In genomic region chr4:36262436-36263169, GRCm38 (mm10) we compare ENCODE assay signal across 28 mouse cellular contexts.
DNase-seq lines count a peak whose midpoint lies in the region; ATAC-seq and TF ChIP-seq lines count a peak whose summit lies in the region.
"Had no signal": no experiment of that assay in that cellular context is flagged by ENCODE, and none has a peak within 500 bp of the region (broad histone marks: within the 10 kb centered on the region; RNA-seq: fewer than 3 reads in every experiment).

No protein-coding gene starts in this region.

- DNase-seq in forebrain, embryonic 14.5 days (ENCODE audit: low spot score) = peak; percentile 3
- no peak for DNase-seq in frontal cortex, postnatal 10 days (ENCODE audit: low spot score in 2 of 2)
- no peak for DNase-seq in left cerebral cortex, adult 2 months (ENCODE audit: extremely low spot score in 1 of 2, low spot score in 2 of 2)
- DNase-seq in left cerebral cortex, postnatal 10 days (ENCODE audit: extremely low spot score in 1 of 2, low spot score in 2 of 2) = no peak
- DNase-seq in testis, postnatal 14 days (ENCODE audit: low spot score) = no peak
- DNase-seq: adrenal gland, adult 8-10 months; adrenal gland, postnatal 14 days; adrenal gland, postnatal 36 days; B cell, adult 2 months; cerebellum, adult 11 months; cerebellum, adult 18-20 months; cerebellum, adult 8-10 months; cerebellum, adult 9-11 months; cerebellum, postnatal 14 days; cerebellum, postnatal 36 days; embryo, embryonic 11 days had no signal

- no peaks in the 10 kb centered on the region for H3K36me3 ChIP-seq in forebrain, embryonic 14.5 days (ENCODE audit: control insufficient read depth, insufficient read depth, low read length)
- no peaks in the 10 kb centered on the region for H3K36me3 ChIP-seq in forebrain, embryonic 13.5 days (ENCODE audit: poor library complexity, severe bottlenecking)
- H3K36me3 ChIP-seq: embryonic facial prominence, embryonic 13.5 days; embryonic facial prominence, embryonic 15.5 days; forebrain, embryonic 10.5 days; forebrain, embryonic 12.5 days; G1E had no signal

- no peak overlapping the region for H3K9ac ChIP-seq in forebrain, embryonic 14.5 days (ENCODE audit: low read length)
- no peak overlapping the region for H3K9ac ChIP-seq in forebrain, embryonic 13.5 days
- H3K9ac ChIP-seq: embryonic facial prominence, embryonic 13.5 days; embryonic facial prominence, embryonic 15.5 days; forebrain, embryonic 12.5 days had no signal

- no peak overlapping the region for H3K27ac ChIP-seq in forebrain, embryonic 14.5 days (ENCODE audit: low read depth, low read length)
- no peak overlapping the region for H3K27ac ChIP-seq in forebrain, embryonic 13.5 days
- H3K27ac ChIP-seq in left cerebral cortex, adult 2 months = peak overlapping the region; percentile 40; the same call in 1 of the 2 replicates
- H3K27ac ChIP-seq: embryonic facial prominence, embryonic 13.5 days; embryonic facial prominence, embryonic 15.5 days; forebrain, embryonic 10.5 days; forebrain, embryonic 12.5 days had no signal

- H3K27me3 ChIP-seq in forebrain, embryonic 14.5 days (replicated peaks; ENCODE audit: control insufficient read depth, insufficient read depth, low read length) = no peaks in the 10 kb centered on the region
- H3K27me3 ChIP-seq in forebrain, embryonic 13.5 days = no peaks in the 10 kb centered on the region
- H3K27me3 ChIP-seq: CH12.LX; embryonic facial prominence, embryonic 13.5 days; embryonic facial prominence, embryonic 15.5 days; forebrain, embryonic 12.5 days; Patski had no signal

- no peak overlapping the region for H3K4me2 ChIP-seq in forebrain, embryonic 14.5 days (ENCODE audit: low read length)
- no peak overlapping the region for H3K4me2 ChIP-seq in forebrain, embryonic 13.5 days
- H3K4me2 ChIP-seq: embryonic facial prominence, embryonic 13.5 days; embryonic facial prominence, embryonic 15.5 days; forebrain, embryonic 12.5 days had no signal

- 67% methylated on average over 2 of the region's 2 CpGs for WGBS in forebrain, embryonic 14.5 days
- WGBS in forebrain, embryonic 13.5 days = 87% methylated on average over 2 of the region's 2 CpGs

- no peaks in the 10 kb centered on the region for H3K9me3 ChIP-seq in forebrain, embryonic 14.5 days (replicated peaks; ENCODE audit: control insufficient read depth, low read length)
- H3K9me3 ChIP-seq in forebrain, embryonic 13.5 days (replicated peaks) = no peaks in the 10 kb centered on the region
- H3K9me3 ChIP-seq: embryonic facial prominence, embryonic 13.5 days; embryonic facial prominence, embryonic 15.5 days; forebrain, embryonic 10.5 days; forebrain, embryonic 12.5 days; G1E had no signal

- no peak for ATAC-seq in forebrain, embryonic 14.5 days
- ATAC-seq in forebrain, embryonic 13.5 days = no peak
- peak; percentile 94 for ATAC-seq in frontal cortex, adult (ENCODE audit: low TSS enrichment)
- ATAC-seq: activated CD4-positive, CD25-positive, alpha-beta regulatory T cell, adult 4 months; CD4-positive, CD25-positive, alpha-beta regulatory T cell, adult 4 months; Patski had no signal

- intact Hi-C loops in left cerebral cortex, adult 2 months (cut with DNase I) = loop anchor here (5.0 kb wide), 1 partner anchor 75 kb away; no protein-coding TSS in a partner anchor
- intact Hi-C loops in left cerebral cortex, postnatal 10 days (cut with DNase I) = no loop called here

- no peak overlapping the region for H3K4me3 ChIP-seq in forebrain, embryonic 14.5 days (ENCODE audit: low read depth, low read length)
- no peak overlapping the region for H3K4me3 ChIP-seq in forebrain, embryonic 13.5 days
- no peak overlapping the region for H3K4me3 ChIP-seq in left cerebral cortex, adult 2 months
- H3K4me3 ChIP-seq: embryonic facial prominence, embryonic 13.5 days; embryonic facial prominence, embryonic 15.5 days; erythroblast, embryonic 14.5 days; forebrain, embryonic 10.5 days; forebrain, embryonic 12.5 days had no signal

- no peaks in the 10 kb centered on the region for H3K4me1 ChIP-seq in forebrain, embryonic 14.5 days (ENCODE audit: control insufficient read depth, insufficient read depth, low read length)
- no peaks in the 10 kb centered on the region for H3K4me1 ChIP-seq in forebrain, embryonic 13.5 days
- H3K4me1 ChIP-seq: embryonic facial prominence, embryonic 13.5 days; embryonic facial prominence, embryonic 15.5 days; forebrain, embryonic 10.5 days; forebrain, embryonic 12.5 days had no signal

- no peak for TF ChIP-seq CTCF in left cerebral cortex, adult 2 months (IDR thresholded peaks at IDR 0.05)
